Mouse (Mus musculus) neural tube, embryonic 12.5 days (tissue): ENCODE measurements around the gene Axin2. TPM values are rescaled to one million over a fixed set of nuclear protein-coding genes. Genes with fewer than 3 reads are reported as not detected.

Experiments used
- ATAC-seq: fragments of 200-750 bp; cut with Nextera tagmentation; 2 replicates; pipeline ENCODE4 v1.8.0; 2017; ENCODE audit warnings: low read depth, mild to moderate bottlenecking, moderate TSS enrichment, moderate library complexity; ENCODE audit not compliant: low FRiP score
- H3K27ac ChIP-seq: fragments of 300-500 bp; sonication (generic); 2 replicates; pipeline ENCODE4 v1.5.1; 2016
- H3K27me3 ChIP-seq: fragments of 300-500 bp; sonication (generic); replicated peaks from 2 replicates; pipeline ENCODE4 v1.6.1; 2016; ENCODE audit warnings: mild to moderate bottlenecking
- H3K36me3 ChIP-seq: fragments of 300-500 bp; sonication (generic); 2 replicates; pipeline ENCODE4 v1.6.1; 2016; ENCODE audit warnings: mild to moderate bottlenecking
- H3K4me1 ChIP-seq: fragments of 300-500 bp; sonication (generic); 2 replicates; pipeline ENCODE4 v1.6.1; 2016
- H3K4me2 ChIP-seq: fragments of 300-500 bp; sonication (generic); replicated peaks from 2 replicates; pipeline ENCODE4 v1.6.1; 2016; ENCODE audit warnings: mild to moderate bottlenecking
- H3K4me3 ChIP-seq: fragments of 300-500 bp; sonication (generic); 2 replicates; pipeline ENCODE4 v1.5.1; 2016
- H3K9ac ChIP-seq: fragments of 300-500 bp; sonication (generic); 2 replicates; pipeline ENCODE4 v1.6.1; 2016; ENCODE audit warnings: mild to moderate bottlenecking
- H3K9me3 ChIP-seq: fragments of 300-500 bp; sonication (generic); 2 replicates; pipeline ENCODE4 v1.6.1; 2016; ENCODE audit warnings: mild to moderate bottlenecking
- WGBS: fragments of 180-500 bp; shearing (Covaris S2); methylation state at CpG from one replicate; pipeline ENCODE4 v1.1.7; 2016; 5-methylcytosine and 5-hydroxymethylcytosine counted together
- polyA plus RNA-seq: library from polyadenylated mRNA; unstranded; fragments of >200 nt; fragmentation: Nextera tagmentation; extraction: Ambion mirVana; gene quantifications from 2 replicates; pipeline ENCODE4 v1.2.1, GENCODE M21; 2016

The Axin2 gene
- polyA plus RNA-seq, 1 experiment from 2014 or later: 15.4 TPM

DNA sequence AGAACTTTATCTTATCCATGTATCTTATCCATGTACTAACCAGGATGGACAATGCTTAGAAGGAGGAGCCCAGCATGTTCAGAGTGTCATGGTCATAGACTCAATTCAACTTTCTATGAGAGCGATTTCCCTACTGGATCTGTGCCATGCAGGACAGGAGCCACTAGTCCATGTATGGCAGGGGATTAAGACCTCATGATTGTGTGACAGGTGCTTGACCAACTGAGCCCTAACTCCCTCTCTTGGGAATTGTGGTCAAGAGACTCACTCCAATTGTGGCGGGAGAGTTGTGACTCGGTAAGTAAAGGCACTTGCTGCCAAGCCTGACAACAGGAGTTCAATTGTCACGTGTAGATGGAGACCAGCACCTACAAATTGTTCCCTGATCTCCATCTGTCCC, 67.6 kb downstream of the Axin2 start:
- H3K9me3 ChIP-seq: no peaks in the 10 kb centered on the region
- 91% methylated on average over 4 of the region's 4 CpGs for WGBS
- ATAC-seq: no peak
- H3K4me1 ChIP-seq: 0 out of 2 replicates have a peak, but pooled peaks cover 6% of the 10 kb centered on the region
- H3K27me3 ChIP-seq: no peaks in the 10 kb centered on the region
- no peak overlapping the region for H3K4me3 ChIP-seq
- H3K4me2 ChIP-seq: no peak overlapping the region
- no peak overlapping the region for H3K27ac ChIP-seq
- no peak overlapping the region for H3K9ac ChIP-seq
- H3K36me3 ChIP-seq: no peaks in the 10 kb centered on the region

GRCm38 (mm10) chr11:108988258-108988657, 68.1 kb downstream of the Axin2 start:
- Histone ChIP-seq H3K36me3 (no peaks in the 10 kb centered on the region), H3K4me2 (no peak overlapping the region), H3K4me3 (no peak overlapping the region), H3K27me3 (no peaks in the 10 kb centered on the region), H3K9me3 (no peaks in the 10 kb centered on the region), H3K27ac (no peak overlapping the region), H3K4me1 (0 out of 2 replicates have a peak, but pooled peaks cover 6% of the 10 kb centered on the region), H3K9ac (no peak overlapping the region)
- no peak for ATAC-seq
- 89% methylated on average over 6 of the region's 6 CpGs for WGBS

DNA sequence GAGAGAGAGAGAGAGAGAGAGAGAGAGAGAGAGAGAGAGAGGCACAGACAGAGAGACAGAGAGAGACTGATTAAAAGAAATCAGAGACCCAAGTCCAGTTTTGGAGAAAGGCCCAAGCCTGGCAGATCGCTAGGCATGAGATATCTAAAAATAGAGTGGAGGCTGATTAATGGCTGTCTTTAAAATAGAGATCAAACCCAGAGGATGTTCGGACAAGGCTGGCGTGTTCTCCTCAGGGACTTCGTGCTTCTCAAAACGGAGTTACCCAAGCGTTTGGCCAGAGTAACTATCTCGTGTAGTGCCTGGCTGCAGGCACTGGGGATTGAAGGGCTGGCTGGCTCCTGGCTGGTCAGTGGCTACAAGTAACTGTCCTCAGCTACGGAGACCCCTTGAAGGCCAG, 69.8 kb downstream of the Axin2 start:
- H3K9ac ChIP-seq: no peak overlapping the region
- no peak for ATAC-seq
- WGBS: 77% methylated on average over 8 of the region's 8 CpGs

DNA sequence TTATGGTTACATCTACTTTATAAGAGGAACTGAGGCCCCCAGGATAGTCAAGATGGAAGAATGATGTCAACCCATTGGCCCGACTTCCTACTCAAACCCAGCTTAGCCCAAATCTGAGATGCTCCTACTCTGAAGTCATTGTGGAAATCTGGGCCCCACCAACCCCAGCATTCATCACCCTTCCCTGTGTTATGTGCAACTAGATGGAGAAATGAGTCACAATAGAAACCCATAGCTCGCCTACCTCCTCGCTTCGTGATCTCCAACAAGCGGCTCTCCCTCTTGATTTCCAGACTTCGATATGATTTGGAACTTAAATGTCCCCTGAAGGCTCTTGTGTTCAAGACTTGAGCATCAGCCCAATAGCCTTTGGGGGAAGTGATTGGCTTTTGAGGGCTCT, 73.3 kb downstream of the Axin2 start:
- ATAC-seq: no peak
- 97% methylated on average over 6 of the region's 6 CpGs for WGBS
- no peaks in the 10 kb centered on the region for H3K27me3 ChIP-seq

More for the DNA sequence above, 69.8 kb downstream of the Axin2 start:
- H3K9me3 ChIP-seq: no peaks in the 10 kb centered on the region
- no peaks in the 10 kb centered on the region for H3K36me3 ChIP-seq
- H3K27ac ChIP-seq: no peak overlapping the region
- H3K4me1 ChIP-seq: no peaks in the 10 kb centered on the region
- no peak overlapping the region for H3K4me3 ChIP-seq
- no peak overlapping the region for H3K4me2 ChIP-seq
- no peaks in the 10 kb centered on the region for H3K27me3 ChIP-seq

DNA sequence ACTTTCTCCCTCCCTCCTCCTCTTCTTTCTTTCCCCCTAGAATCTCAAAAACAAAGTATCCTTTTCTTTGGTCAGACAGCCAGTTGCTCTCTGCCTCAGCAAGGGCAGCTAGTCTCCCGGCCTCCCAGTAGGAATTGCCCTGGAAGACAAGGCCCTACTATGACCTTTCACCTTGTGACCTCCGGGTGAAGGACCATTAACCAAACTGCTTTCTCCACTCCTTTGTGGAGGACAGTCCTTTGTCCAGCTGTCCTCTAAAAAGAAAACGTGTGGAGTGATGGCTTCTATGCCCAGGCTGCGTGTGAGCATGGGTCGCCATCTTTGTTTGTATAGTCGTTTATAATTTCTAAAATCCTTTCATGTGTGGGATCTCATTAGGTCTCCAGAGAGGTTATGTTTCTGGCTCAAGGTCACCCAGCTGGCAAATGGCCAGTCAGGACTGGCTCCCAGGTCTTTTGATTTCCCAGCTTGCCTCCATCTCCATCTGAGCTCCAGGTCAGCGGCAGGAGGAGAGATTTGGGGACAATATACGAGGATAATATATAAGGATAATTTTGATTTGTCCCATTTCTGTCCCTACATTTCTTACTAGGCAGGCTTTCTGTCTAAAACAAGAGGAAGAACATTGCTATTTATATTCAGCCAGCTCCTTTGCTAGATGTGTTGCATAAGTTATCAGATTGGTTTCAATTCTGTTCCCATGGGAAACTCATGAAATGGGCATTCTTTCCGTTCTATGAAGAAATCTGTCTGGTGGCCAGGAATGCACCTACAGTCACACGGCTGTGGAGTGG, 75.2 kb downstream of the Axin2 start:
- Histone ChIP-seq H3K9ac (no peak overlapping the region), H3K9me3 (peaks cover 15% of the 10 kb centered on the region), H3K4me2 (no peak overlapping the region), H3K4me1 (no peaks in the 10 kb centered on the region), H3K27me3 (no peaks in the 10 kb centered on the region), H3K36me3 (no peaks in the 10 kb centered on the region), H3K27ac (no peak overlapping the region), H3K4me3 (no peak overlapping the region)
- ATAC-seq: no peak
- 18% methylated on average over 10 of the region's 10 CpGs for WGBS

More for the DNA sequence above, 73.3 kb downstream of the Axin2 start:
- Histone ChIP-seq H3K36me3 (no peaks in the 10 kb centered on the region), H3K4me3 (no peak overlapping the region), H3K4me2 (no peak overlapping the region), H3K9ac (no peak overlapping the region), H3K4me1 (no peaks in the 10 kb centered on the region), H3K9me3 (no peaks in the 10 kb centered on the region), H3K27ac (no peak overlapping the region)

- Histone ChIP-seq H3K27ac (no peak overlapping the region), H3K4me2 (no peak overlapping the region), H3K9ac (no peak overlapping the region), H3K4me1 (no peaks in the 10 kb centered on the region), H3K9me3 (peaks cover 22% of the 10 kb centered on the region), H3K4me3 (no peak overlapping the region), H3K27me3 (no peaks in the 10 kb centered on the region), H3K36me3 (no peaks in the 10 kb centered on the region)
- ATAC-seq: no peak
- 68% methylated on average over 2 of the region's 2 CpGs for WGBS
Observed at GRCm38 (mm10) chr11:108995990-108996533, 75.9 kb downstream of the Axin2 start.

- Histone ChIP-seq H3K27me3 (no peaks in the 10 kb centered on the region), H3K36me3 (no peaks in the 10 kb centered on the region)
- 93% methylated on average over 3 of the region's 3 CpGs for WGBS
Observed at GRCm38 (mm10) chr11:108997816-108998215, 77.7 kb downstream of the Axin2 start.

More at GRCm38 (mm10) chr11:108997816-108998215, 77.7 kb downstream of the Axin2 start:
- H3K4me1 ChIP-seq: no peaks in the 10 kb centered on the region
- no peak overlapping the region for H3K4me2 ChIP-seq
- H3K4me3 ChIP-seq: no peak overlapping the region
- no peak overlapping the region for H3K27ac ChIP-seq
- peaks cover 27% of the 10 kb centered on the region for H3K9me3 ChIP-seq
- no peak for ATAC-seq
- H3K9ac ChIP-seq: no peak overlapping the region

Other genes starting within 250 kb of the Axin2 start
- gene E030025P04Rik, start 224.0 kb downstream of the Axin2 start, polyA plus RNA-seq: not detected in 2 replicates